Mouse (Mus musculus) forebrain, embryonic 11.5 days (tissue): ENCODE measurements around the gene Ppp1r12c. TPM values are rescaled to one million over a fixed set of nuclear protein-coding genes. Genes with fewer than 3 reads are reported as not detected.

Experiments
- ATAC-seq: fragments of 200-750 bp; cut with Nextera tagmentation; replicated peaks from 2 replicates; pipeline ENCODE4 v1.8.0; 2017; ENCODE audit warnings: moderate TSS enrichment; ENCODE audit not compliant: low FRiP score
- DNase-seq: peaks from one replicate; pipeline ENCODE4 v3.0.0-alpha.2; 2017; ENCODE audit warnings: low spot score
- H3K27ac ChIP-seq: fragments of 300-500 bp; sonication (generic); 2 replicates; pipeline ENCODE4 v1.5.1; 2014; ENCODE audit warnings: low read depth, low read length
- H3K27me3 ChIP-seq: fragments of 300-500 bp; sonication (generic); 2 replicates; pipeline ENCODE4 v1.6.1; 2014; ENCODE audit warnings: mild to moderate bottlenecking, low read length, mixed read lengths; ENCODE audit not compliant: control insufficient read depth, insufficient read depth
- H3K36me3 ChIP-seq: fragments of 300-500 bp; sonication (generic); 2 replicates; pipeline ENCODE4 v1.6.1; 2014; ENCODE audit warnings: mild to moderate bottlenecking, low read length, moderate library complexity, mixed read lengths; ENCODE audit not compliant: control insufficient read depth, insufficient read depth
- H3K4me1 ChIP-seq: fragments of 300-500 bp; sonication (generic); replicated peaks from 2 replicates; pipeline ENCODE4 v1.6.1; 2014; ENCODE audit warnings: low read length, mixed read lengths; ENCODE audit not compliant: control insufficient read depth, insufficient read depth
- H3K4me2 ChIP-seq: fragments of 300-500 bp; sonication (generic); 2 replicates; pipeline ENCODE4 v1.6.1; 2014; ENCODE audit warnings: low read depth, mild to moderate bottlenecking, low read length, moderate library complexity, mixed read lengths; ENCODE audit not compliant: severe bottlenecking
- H3K4me3 ChIP-seq: fragments of 300-500 bp; sonication (generic); 2 replicates; pipeline ENCODE4 v1.5.1; 2014; ENCODE audit warnings: low read depth, low read length
- H3K9ac ChIP-seq: fragments of 300-500 bp; sonication (generic); 2 replicates; pipeline ENCODE4 v1.6.1; 2014; ENCODE audit warnings: low read length
- H3K9me3 ChIP-seq: fragments of 300-500 bp; sonication (generic); 2 replicates; pipeline ENCODE4 v1.6.1; 2016; ENCODE audit warnings: low read length, mixed read lengths; ENCODE audit not compliant: control insufficient read depth
- WGBS: fragments of 180-500 bp; shearing (Covaris S2); extraction: QIAGEN DNeasy Blood & Tissue Kit; methylation state at CpG from one replicate; pipeline ENCODE4 v1.1.7; 2014; 5-methylcytosine and 5-hydroxymethylcytosine counted together
- polyA plus RNA-seq: library from polyadenylated mRNA; unstranded; fragments of >200 nt; fragmentation: Nextera tagmentation; extraction: Ambion mirVana; gene quantifications from 2 replicates; pipeline ENCODE4 v1.2.1, GENCODE M21; 2014

Ppp1r12c gene
- polyA plus RNA-seq, 1 experiment from 2014 or later = 46.8 TPM

- no peaks in the 10 kb centered on the region for H3K36me3 ChIP-seq
- peak overlapping the region; percentile 85 for H3K9ac ChIP-seq
- DNase-seq = no peak
- H3K4me1 ChIP-seq = peaks cover 20% of the 10 kb centered on the region
- 16% methylated on average over 14 of the region's 14 CpGs for WGBS
- no peaks in the 10 kb centered on the region for H3K9me3 ChIP-seq
- H3K27ac ChIP-seq = no peak overlapping the region
- ATAC-seq = peak; percentile 7; the same call in 1 of the 2 replicates
- H3K4me2 ChIP-seq = peak overlapping the region; percentile 95
- H3K27me3 ChIP-seq = no peaks in the 10 kb centered on the region
- H3K4me3 ChIP-seq = peak overlapping the region; percentile 88
Observed at GRCm38 (mm10) chr7:4502421-4503090, 1.1 kb upstream of the Ppp1r12c start.

GRCm38 (mm10) chr7:4500892-4501471 lies 498 bp downstream of the Ppp1r12c start:
- Histone ChIP-seq H3K4me1 (peaks cover 20% of the 10 kb centered on the region), H3K9ac (peak overlapping the region; percentile 85), H3K36me3 (no peaks in the 10 kb centered on the region; the same call in 1 of the 2 replicates), H3K4me3 (peak overlapping the region; percentile 88), H3K4me2 (peak overlapping the region; percentile 95), H3K27ac (peak overlapping the region; percentile 34; the same call in 1 of the 2 replicates), H3K27me3 (no peaks in the 10 kb centered on the region), H3K9me3 (no peaks in the 10 kb centered on the region)
- ATAC-seq = peak; percentile 52
- peak; percentile 78 for DNase-seq
- under 1% methylated on average over 52 of the region's 52 CpGs for WGBS

- Histone ChIP-seq H3K36me3 (no peaks in the 10 kb centered on the region; the same call in 1 of the 2 replicates), H3K9me3 (no peaks in the 10 kb centered on the region), H3K4me1 (peaks cover 20% of the 10 kb centered on the region), H3K27me3 (no peaks in the 10 kb centered on the region), H3K27ac (no peak overlapping the region), H3K4me2 (no peak overlapping the region), H3K9ac (peak overlapping the region; percentile 23), H3K4me3 (no peak overlapping the region)
- no peak for ATAC-seq
- DNase-seq = no peak
- WGBS = 94% methylated on average over 4 of the region's 4 CpGs
Observed at GRCm38 (mm10) chr7:4499034-4499433, 2.4 kb downstream of the Ppp1r12c start.

GRCm38 (mm10) chr7:4498251-4498650 lies 3.2 kb downstream of the Ppp1r12c start:
- peak; percentile 71 for DNase-seq
- peak overlapping the region; percentile 39 for H3K4me2 ChIP-seq
- 33% methylated on average over 9 of the region's 9 CpGs for WGBS
- peak; percentile 16; the same call in 1 of the 2 replicates for ATAC-seq
- H3K9me3 ChIP-seq = no peaks in the 10 kb centered on the region
- H3K36me3 ChIP-seq = no peaks in the 10 kb centered on the region; the same call in 1 of the 2 replicates
- no peaks in the 10 kb centered on the region for H3K27me3 ChIP-seq
- H3K27ac ChIP-seq = no peak overlapping the region; the same call in 1 of the 2 replicates
- H3K4me3 ChIP-seq = no peak overlapping the region
- peaks cover 20% of the 10 kb centered on the region for H3K4me1 ChIP-seq
- peak overlapping the region; percentile 29; the same call in 1 of the 2 replicates for H3K9ac ChIP-seq

- Histone ChIP-seq H3K9ac (no peak overlapping the region), H3K4me2 (no peak overlapping the region), H3K9me3 (no peaks in the 10 kb centered on the region), H3K4me3 (no peak overlapping the region), H3K27me3 (no peaks in the 10 kb centered on the region), H3K27ac (no peak overlapping the region), H3K36me3 (no peaks in the 10 kb centered on the region; the same call in 1 of the 2 replicates), H3K4me1 (peaks cover 20% of the 10 kb centered on the region)
- ATAC-seq (no peak), DNase-seq (no peak)
- 94% methylated on average over 9 of the region's 9 CpGs for WGBS
Observed at GRCm38 (mm10) chr7:4497271-4497903, 4.1 kb downstream of the Ppp1r12c start.

GRCm38 (mm10) chr7:4496468-4496867 lies 5.0 kb downstream of the Ppp1r12c start:
- no peaks in the 10 kb centered on the region for H3K27me3 ChIP-seq
- no peaks in the 10 kb centered on the region; the same call in 1 of the 2 replicates for H3K36me3 ChIP-seq

GRCm38 (mm10) chr7:4493991-4494390 lies 7.5 kb downstream of the Ppp1r12c start:
- no peak overlapping the region for H3K4me3 ChIP-seq
- H3K36me3 ChIP-seq = peaks cover 3% of the 10 kb centered on the region
- WGBS = 90% methylated on average over 1 of the region's 1 CpGs
- ATAC-seq (no peak), DNase-seq (no peak)
- H3K4me1 ChIP-seq = peaks cover 6% of the 10 kb centered on the region; the same call in 1 of the 2 replicates
- no peak overlapping the region for H3K27ac ChIP-seq
- no peaks in the 10 kb centered on the region for H3K27me3 ChIP-seq
- H3K9ac ChIP-seq = no peak overlapping the region
- H3K4me2 ChIP-seq = no peak overlapping the region
- no peaks in the 10 kb centered on the region for H3K9me3 ChIP-seq

More at GRCm38 (mm10) chr7:4496468-4496867, 5.0 kb downstream of the Ppp1r12c start:
- Histone ChIP-seq H3K9me3 (no peaks in the 10 kb centered on the region), H3K27ac (no peak overlapping the region), H3K4me3 (no peak overlapping the region), H3K4me2 (no peak overlapping the region), H3K9ac (no peak overlapping the region), H3K4me1 (peaks cover 20% of the 10 kb centered on the region)
- ATAC-seq (no peak), DNase-seq (no peak)
- WGBS = 95% methylated on average over 3 of the region's 3 CpGs

- no peak overlapping the region for H3K27ac ChIP-seq
- ATAC-seq = no peak
- H3K4me3 ChIP-seq = no peak overlapping the region
- no peak overlapping the region for H3K4me2 ChIP-seq
- H3K36me3 ChIP-seq = peaks cover 3% of the 10 kb centered on the region
- H3K9ac ChIP-seq = no peak overlapping the region
- H3K9me3 ChIP-seq = no peaks in the 10 kb centered on the region
- no peaks in the 10 kb centered on the region for H3K4me1 ChIP-seq
- 92% methylated on average over 13 of the region's 13 CpGs for WGBS
- H3K27me3 ChIP-seq = no peaks in the 10 kb centered on the region
- DNase-seq = no peak
Observed at GRCm38 (mm10) chr7:4492284-4493224, 8.9 kb downstream of the Ppp1r12c start.
